Mouse (Mus musculus) heart, adult 2 months (tissue): ENCODE results near the gene Entpd3. TPM values are rescaled to one million over a fixed set of nuclear protein-coding genes. Genes with fewer than 3 reads are reported as not detected.

Source experiments
- DNase-seq, 2 experiments: peaks; one replicate each; pipeline ENCODE4 v3.0.0; 2021
- H3K27ac ChIP-seq: fragments of 200-600 bp; 2 replicates; pipeline ENCODE4 v1.8.1; 2022
- H3K27me3 ChIP-seq: fragments of 200-500 bp; 2 replicates; pipeline ENCODE4 v1.6.1; 2012; ENCODE audit warnings: mild to moderate bottlenecking, low read length, inconsistent platforms, mixed read lengths; ENCODE audit not compliant: control insufficient read depth, insufficient read depth
- H3K36me3 ChIP-seq: fragments of 200-500 bp; 2 replicates; pipeline ENCODE4 v1.6.1; 2012; ENCODE audit warnings: low read length, inconsistent platforms; ENCODE audit not compliant: control insufficient read depth, insufficient read depth
- H3K4me1 ChIP-seq: fragments of 200-500 bp; 2 replicates; pipeline ENCODE4 v1.6.1; 2011; ENCODE audit warnings: low read length; ENCODE audit not compliant: control insufficient read depth, insufficient read depth
- H3K4me3 ChIP-seq: fragments of 200-600 bp; 2 replicates; pipeline ENCODE4 v1.8.1; 2022
- H3K79me2 ChIP-seq: fragments of 200-500 bp; replicated peaks from 2 replicates; pipeline ENCODE4 v1.6.1; 2012; ENCODE audit warnings: mild to moderate bottlenecking, inconsistent platforms, low read length, moderate library complexity, mixed read lengths; ENCODE audit not compliant: control insufficient read depth, insufficient read depth
- H3K9ac ChIP-seq: fragments of 200-500 bp; 2 replicates; pipeline ENCODE4 v1.6.1; 2012; ENCODE audit warnings: low read depth, mild to moderate bottlenecking, control low read depth, inconsistent platforms, low read length, mixed read lengths
- CTCF ChIP-seq: fragments of 200-600 bp; IDR thresholded peaks from 2 replicates; pipeline ENCODE4 v1.8.1; 2022; ENCODE audit warnings: antibody characterized with exemption, mild to moderate bottlenecking, moderate library complexity
- EP300 ChIP-seq: fragments of 200-500 bp; IDR thresholded peaks from 2 replicates; pipeline ENCODE4 v1.6.1; 2011; ENCODE audit warnings: low read depth, low read length, control low read depth; ENCODE audit not compliant: insufficient read depth
- POLR2A ChIP-seq: fragments of 200-500 bp; IDR thresholded peaks from 2 replicates; pipeline ENCODE4 v1.6.1; 2011; ENCODE audit warnings: mild to moderate bottlenecking, low read depth, low read length, control low read depth; ENCODE audit not compliant: insufficient read depth
- WGBS: fragments of 180-500 bp; shearing (Covaris S2); methylation state at CpG from one replicate; pipeline ENCODE4 v1.1.7; 2018; 5-methylcytosine and 5-hydroxymethylcytosine counted together
- intact Hi-C: fragments of 180-260 bp; cut with DNase I; formaldehyde crosslinking; loops from one replicate; pipeline ENCODE4 v1.15.1; 2025
- polyA plus RNA-seq: library from polyadenylated mRNA; depleted of rRNA; stranded (reverse); fragments of >200 nt; gene quantifications from 2 replicates; pipeline ENCODE4 v1.2.3, GENCODE M21; 2012
- total RNA-seq, 2 experiments: library from RNA; stranded (reverse); gene quantifications; 2 replicates each; pipeline ENCODE4 v1.2.3; 2021

The Entpd3 gene
- total and polyA plus RNA-seq, 3 experiments, result 0.07 to 0.23 TPM; not detected in 1

GRCm38 (mm10) chr9:120496691-120497090 lies 42.9 kb upstream of the Entpd3 start:
- H3K4me3 ChIP-seq, result no peak overlapping the region
- no peak overlapping the region for H3K9ac ChIP-seq
- peaks cover 2% of the 10 kb centered on the region; the same call in 1 of the 2 replicates for H3K4me1 ChIP-seq
- H3K79me2 ChIP-seq, result no peaks in the 10 kb centered on the region
- TF ChIP-seq CTCF (peak; percentile 89), EP300 (peak; percentile 89), POLR2A (0 out of 2 replicates have a peak, but pooled peaks have one; percentile 27)
- no peak overlapping the region for H3K27ac ChIP-seq
- DNase-seq, result peak; percentile 65 to 69
- 2% methylated on average over 3 of the region's 3 CpGs for WGBS
- no peaks in the 10 kb centered on the region for H3K27me3 ChIP-seq
- H3K36me3 ChIP-seq, result no peaks in the 10 kb centered on the region
- intact Hi-C loops, result loop anchor here (1.0 to 5.0 kb wide), 3 partner anchors 62 to 369 kb away; partner anchors contain the start of genes Rpl14 and Rpsa

- Histone ChIP-seq H3K4me1 (peaks cover 2% of the 10 kb centered on the region), H3K4me3 (no peak overlapping the region), H3K27ac (no peak overlapping the region), H3K36me3 (no peaks in the 10 kb centered on the region), H3K79me2 (no peaks in the 10 kb centered on the region), H3K27me3 (no peaks in the 10 kb centered on the region), H3K9ac (no peak overlapping the region)
- no peak for DNase-seq
- intact Hi-C loops, result loop anchor here (2.0 to 5.0 kb wide), 2 partner anchors 73 to 371 kb away; partner anchors contain the start of genes Rpl14 and Rpsa
- TF ChIP-seq POLR2A, result no peak
- no peak for TF ChIP-seq EP300
- no peak for TF ChIP-seq CTCF
- 88% methylated on average over 5 of the region's 5 CpGs for WGBS
Observed at GRCm38 (mm10) chr9:120497983-120498382, 41.6 kb upstream of the Entpd3 start.

- intact Hi-C loops, result loop anchor here (5.0 kb wide), 1 partner anchor 741 kb away; no protein-coding TSS in a partner anchor
- H3K4me3 ChIP-seq, result no peak overlapping the region
- H3K79me2 ChIP-seq, result no peaks in the 10 kb centered on the region
- no peak overlapping the region for H3K27ac ChIP-seq
- H3K36me3 ChIP-seq, result no peaks in the 10 kb centered on the region
- peak; percentile 60 for TF ChIP-seq CTCF
- TF ChIP-seq EP300, result no peak
- no peak for DNase-seq
- no peak overlapping the region for H3K9ac ChIP-seq
- 41% methylated on average over 10 of the region's 10 CpGs for WGBS
- peaks cover 2% of the 10 kb centered on the region for H3K4me1 ChIP-seq
- H3K27me3 ChIP-seq, result no peaks in the 10 kb centered on the region
Observed at GRCm38 (mm10) chr9:120501191-120501902, 38.3 kb upstream of the Entpd3 start.

- peaks cover 2% of the 10 kb centered on the region for H3K4me1 ChIP-seq
- H3K9ac ChIP-seq, result peak overlapping the region; percentile 48; the same call in 1 of the 2 replicates
- DNase-seq, result peak; percentile 49 to 75
- H3K4me3 ChIP-seq, result no peak overlapping the region
- WGBS, result 6% methylated on average over 8 of the region's 8 CpGs
- H3K27me3 ChIP-seq, result no peaks in the 10 kb centered on the region
- no peaks in the 10 kb centered on the region for H3K79me2 ChIP-seq
- intact Hi-C loops, result loop anchor here (1.0 to 5.0 kb wide), 2 partner anchors 89 to 740 kb away; no protein-coding TSS in a partner anchor
- TF ChIP-seq CTCF (peak; percentile 88), POLR2A (no peak)
- H3K36me3 ChIP-seq, result no peaks in the 10 kb centered on the region
- no peak overlapping the region for H3K27ac ChIP-seq
Observed at GRCm38 (mm10) chr9:120502013-120502412, 37.6 kb upstream of the Entpd3 start.

GRCm38 (mm10) chr9:120504423-120504822 lies 35.2 kb upstream of the Entpd3 start:
- Histone ChIP-seq H3K36me3 (no peaks in the 10 kb centered on the region), H3K27me3 (no peaks in the 10 kb centered on the region), H3K79me2 (no peaks in the 10 kb centered on the region), H3K4me1 (peaks cover 2% of the 10 kb centered on the region), H3K27ac (no peak overlapping the region), H3K9ac (no peak overlapping the region), H3K4me3 (no peak overlapping the region)
- DNase-seq, result no peak
- TF ChIP-seq EP300 (no peak), POLR2A (no peak), CTCF (no peak)
- 63% methylated on average over 2 of the region's 2 CpGs for WGBS
- intact Hi-C loops, result loop anchor here (5.0 kb wide), 1 partner anchor 738 kb away; no protein-coding TSS in a partner anchor

- Histone ChIP-seq H3K36me3 (no peaks in the 10 kb centered on the region), H3K79me2 (no peaks in the 10 kb centered on the region), H3K27ac (no peak overlapping the region), H3K4me3 (no peak overlapping the region), H3K27me3 (no peaks in the 10 kb centered on the region), H3K9ac (no peak overlapping the region), H3K4me1 (no peaks in the 10 kb centered on the region)
- intact Hi-C loops, result no loop called here
- no peak for DNase-seq
- peak; percentile 78 for TF ChIP-seq CTCF
- no peak for TF ChIP-seq POLR2A
- TF ChIP-seq EP300, result no peak
- WGBS, result 65% methylated on average over 3 of the region's 3 CpGs
Observed at GRCm38 (mm10) chr9:120511781-120512180, 27.8 kb upstream of the Entpd3 start.
